Mouse (Mus musculus) intestine, embryonic 16.5 days (tissue): Measurements from ENCODE around the gene Ccdc63. TPM values are rescaled to one million over a fixed set of nuclear protein-coding genes. Genes with fewer than 3 reads are reported as not detected.

Experiments
- ATAC-seq: fragments of 200-750 bp; cut with Nextera tagmentation; 2 replicates; pipeline ENCODE4 v1.8.0; 2017; ENCODE audit warnings: moderate TSS enrichment, moderate library complexity
- H3K27ac ChIP-seq: fragments of 300-500 bp; sonication (generic); 2 replicates; pipeline ENCODE4 v1.5.1; 2014; ENCODE audit warnings: mild to moderate bottlenecking, low read length
- H3K27me3 ChIP-seq: fragments of 300-500 bp; sonication (generic); replicated peaks from 2 replicates; pipeline ENCODE4 v1.6.1; 2014; ENCODE audit warnings: low read length, control low read depth, mixed read lengths; ENCODE audit not compliant: control insufficient read depth, insufficient read depth
- H3K36me3 ChIP-seq: fragments of 300-500 bp; sonication (generic); 2 replicates; pipeline ENCODE4 v1.6.1; 2014; ENCODE audit warnings: low read length, control low read depth; ENCODE audit not compliant: control insufficient read depth, insufficient read depth
- H3K4me1 ChIP-seq: fragments of 300-500 bp; sonication (generic); 2 replicates; pipeline ENCODE4 v1.6.1; 2014; ENCODE audit warnings: low read length, control low read depth, mixed read lengths; ENCODE audit not compliant: control insufficient read depth, insufficient read depth
- H3K4me2 ChIP-seq: fragments of 300-500 bp; sonication (generic); 2 replicates; pipeline ENCODE4 v1.6.1; 2014; ENCODE audit warnings: low read depth, low read length, control low read depth
- H3K4me3 ChIP-seq: fragments of 300-500 bp; sonication (generic); 2 replicates; pipeline ENCODE4 v1.5.1; 2014; ENCODE audit warnings: mild to moderate bottlenecking, low read length
- H3K9ac ChIP-seq: fragments of 300-500 bp; sonication (generic); 2 replicates; pipeline ENCODE4 v1.6.1; 2014; ENCODE audit warnings: low read depth, low read length
- H3K9me3 ChIP-seq: fragments of 300-500 bp; sonication (generic); 2 replicates; pipeline ENCODE4 v1.6.1; 2016; ENCODE audit warnings: low read length, control low read depth; ENCODE audit not compliant: control insufficient read depth
- WGBS: fragments of 180-500 bp; shearing (Covaris S2); extraction: QIAGEN DNeasy Blood & Tissue Kit; methylation state at CpG from one replicate; pipeline ENCODE4 v1.1.7; 2014; 5-methylcytosine and 5-hydroxymethylcytosine counted together
- polyA plus RNA-seq: library from polyadenylated mRNA; unstranded; fragments of >200 nt; fragmentation: Nextera tagmentation; extraction: Ambion mirVana; gene quantifications from 2 replicates; pipeline ENCODE4 v1.2.1, GENCODE M21; 2015

The Ccdc63 gene
- polyA plus RNA-seq, 1 experiment from 2014 or later, result not detected

DNA sequence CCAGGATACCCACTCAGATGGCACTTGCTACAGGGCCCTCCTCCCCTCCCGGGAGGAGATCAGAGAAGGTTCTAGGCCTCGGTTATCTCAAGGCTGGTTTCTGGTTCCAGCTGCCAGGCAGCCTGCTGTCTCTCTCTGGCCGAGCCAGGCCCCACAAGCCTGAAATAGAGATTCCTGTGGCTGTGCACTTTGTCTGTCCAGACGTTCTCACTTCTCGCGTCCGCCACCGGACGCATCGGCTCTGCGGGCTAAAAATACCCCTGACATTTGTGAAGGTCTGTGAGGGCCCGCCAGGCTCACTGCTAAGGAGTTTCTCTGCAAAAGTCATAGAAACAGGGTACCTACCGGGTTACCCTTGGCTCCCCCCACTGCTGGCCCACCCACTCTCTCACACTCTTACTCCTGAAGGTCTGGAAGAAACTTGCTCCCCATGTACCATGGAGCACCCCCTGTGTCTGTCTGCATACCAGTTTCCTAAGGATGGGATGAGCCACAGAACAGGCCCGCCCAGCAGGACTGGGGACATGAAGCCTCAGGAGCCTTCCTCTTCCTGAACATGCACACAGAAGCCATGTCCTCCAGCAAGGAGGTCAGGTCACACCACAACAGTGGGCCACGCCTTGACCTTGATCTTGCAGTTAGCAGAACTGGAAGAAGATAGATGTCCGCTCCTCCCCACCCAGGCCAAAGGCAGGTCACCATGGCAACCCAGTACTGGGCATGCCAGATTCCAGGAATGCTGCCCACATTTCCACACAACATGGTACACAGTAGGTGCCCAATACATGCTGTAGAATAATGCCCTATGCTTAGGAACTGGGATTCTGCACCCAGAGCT, 69.4 kb downstream of the Ccdc63 start:
- no peak overlapping the region for H3K4me3 ChIP-seq
- no peak; the same call in 1 of the 2 replicates for ATAC-seq
- no peaks in the 10 kb centered on the region for H3K9me3 ChIP-seq
- H3K4me2 ChIP-seq, result no peak overlapping the region
- H3K4me1 ChIP-seq, result 0 out of 2 replicates have a peak, but pooled peaks cover 4% of the 10 kb centered on the region
- peaks cover 2% of the 10 kb centered on the region; the same call in 1 of the 2 replicates for H3K27me3 ChIP-seq
- WGBS, result 66% methylated on average over 16 of the region's 16 CpGs
- H3K27ac ChIP-seq, result no peak overlapping the region; the same call in 1 of the 2 replicates
- H3K9ac ChIP-seq, result 0 out of 2 replicates have a peak overlapping the region, but pooled peaks have one; percentile 3
- H3K36me3 ChIP-seq, result no peaks in the 10 kb centered on the region

DNA sequence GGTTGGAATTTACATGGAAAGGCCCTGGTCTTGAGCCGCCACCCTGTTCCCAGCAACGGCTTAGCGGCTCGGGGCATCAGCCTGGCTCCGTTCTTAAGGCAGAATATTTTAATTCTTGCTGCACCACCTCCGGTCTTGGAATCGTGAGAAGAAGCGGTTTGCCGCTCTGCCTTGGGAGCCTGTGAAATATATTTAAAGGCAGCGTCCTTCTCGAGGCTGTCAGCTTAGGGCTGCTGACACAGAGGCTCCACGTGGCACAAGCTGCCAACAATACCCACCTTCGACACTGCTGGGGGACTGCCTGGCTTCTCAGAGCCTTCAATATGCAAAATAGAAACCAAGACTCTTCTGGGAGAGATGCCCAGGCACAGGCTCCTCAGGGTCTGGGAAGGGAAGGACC, 72.1 kb downstream of the Ccdc63 start:
- ATAC-seq, result no peak

DNA sequence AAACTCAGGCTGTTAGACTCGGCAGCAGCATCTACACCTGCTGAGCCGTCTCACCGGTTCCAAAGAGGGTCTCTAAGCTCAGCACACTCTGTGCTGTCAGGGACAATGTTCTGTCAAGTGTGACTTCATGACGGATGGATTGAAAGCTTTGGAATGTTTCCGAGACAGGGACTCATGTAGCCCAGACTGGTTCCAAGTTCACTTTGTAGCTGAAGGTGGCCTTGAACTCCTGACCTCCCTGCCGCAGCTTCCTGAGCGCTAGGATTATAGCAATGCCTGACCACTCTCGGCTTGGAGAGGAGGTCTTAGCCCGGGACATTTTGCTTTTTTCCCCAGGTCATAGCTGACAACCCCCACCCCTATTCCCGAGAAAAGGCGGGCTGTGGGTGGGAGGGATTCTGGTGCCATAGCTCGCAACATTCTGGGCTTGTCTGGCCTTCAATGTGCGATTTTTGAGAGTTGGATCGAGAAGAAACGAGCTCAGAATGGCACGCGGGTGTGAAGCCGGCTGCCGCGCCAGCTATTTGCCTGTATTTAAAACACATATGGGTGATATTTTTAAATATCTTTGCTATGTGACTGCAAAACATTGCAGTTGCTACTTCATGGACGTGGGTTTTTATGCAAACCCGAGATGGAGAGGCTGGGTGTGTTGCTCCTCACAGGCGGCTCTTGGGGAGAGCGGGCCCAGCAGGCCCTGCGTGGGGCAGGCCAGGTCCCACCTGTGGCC, 77.3 kb downstream of the Ccdc63 start:
- no peak for ATAC-seq
- H3K9me3 ChIP-seq, result no peaks in the 10 kb centered on the region
- no peaks in the 10 kb centered on the region for H3K36me3 ChIP-seq
- no peak overlapping the region for H3K9ac ChIP-seq
- no peak overlapping the region for H3K27ac ChIP-seq
- no peak overlapping the region for H3K4me3 ChIP-seq
- 74% methylated on average over 25 of the region's 25 CpGs for WGBS
- H3K4me1 ChIP-seq, result peaks cover 10% of the 10 kb centered on the region
- H3K4me2 ChIP-seq, result no peak overlapping the region
- H3K27me3 ChIP-seq, result no peaks in the 10 kb centered on the region

More for the DNA sequence above, 72.1 kb downstream of the Ccdc63 start:
- Histone ChIP-seq H3K4me3 (no peak overlapping the region), H3K27me3 (peaks cover 2% of the 10 kb centered on the region; the same call in 1 of the 2 replicates), H3K36me3 (no peaks in the 10 kb centered on the region), H3K27ac (no peak overlapping the region), H3K9ac (no peak overlapping the region), H3K4me1 (0 out of 2 replicates have a peak, but pooled peaks cover 4% of the 10 kb centered on the region), H3K9me3 (no peaks in the 10 kb centered on the region), H3K4me2 (no peak overlapping the region)
- 75% methylated on average over 13 of the region's 13 CpGs for WGBS

DNA sequence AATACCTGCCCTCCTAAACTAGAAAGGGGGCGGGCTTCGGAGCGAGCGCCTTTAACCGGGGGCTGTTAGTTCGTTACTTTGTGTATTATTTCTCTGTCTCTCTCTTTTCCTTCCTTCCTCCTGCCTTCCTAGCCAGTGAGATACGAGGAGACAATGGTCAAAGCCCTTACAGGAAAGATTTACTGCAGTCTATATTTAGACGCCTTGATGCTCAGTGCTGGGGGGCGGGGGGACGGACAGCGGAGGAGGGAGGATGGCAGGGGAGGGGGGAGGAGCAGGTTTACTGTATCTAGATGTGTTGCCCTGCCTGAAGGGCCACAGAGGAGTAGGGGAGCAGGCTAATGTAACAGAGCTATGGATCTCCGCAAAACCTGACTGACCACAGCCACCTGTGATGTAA, 78.1 kb downstream of the Ccdc63 start:
- H3K27me3 ChIP-seq, result no peaks in the 10 kb centered on the region
- H3K36me3 ChIP-seq, result no peaks in the 10 kb centered on the region
- H3K4me3 ChIP-seq, result no peak overlapping the region
- peaks cover 2% of the 10 kb centered on the region; the same call in 1 of the 2 replicates for H3K9me3 ChIP-seq
- H3K9ac ChIP-seq, result no peak overlapping the region
- no peak overlapping the region for H3K4me2 ChIP-seq
- no peak overlapping the region for H3K27ac ChIP-seq
- peaks cover 10% of the 10 kb centered on the region for H3K4me1 ChIP-seq
- WGBS, result 13% methylated on average over 12 of the region's 12 CpGs
- no peak for ATAC-seq

DNA sequence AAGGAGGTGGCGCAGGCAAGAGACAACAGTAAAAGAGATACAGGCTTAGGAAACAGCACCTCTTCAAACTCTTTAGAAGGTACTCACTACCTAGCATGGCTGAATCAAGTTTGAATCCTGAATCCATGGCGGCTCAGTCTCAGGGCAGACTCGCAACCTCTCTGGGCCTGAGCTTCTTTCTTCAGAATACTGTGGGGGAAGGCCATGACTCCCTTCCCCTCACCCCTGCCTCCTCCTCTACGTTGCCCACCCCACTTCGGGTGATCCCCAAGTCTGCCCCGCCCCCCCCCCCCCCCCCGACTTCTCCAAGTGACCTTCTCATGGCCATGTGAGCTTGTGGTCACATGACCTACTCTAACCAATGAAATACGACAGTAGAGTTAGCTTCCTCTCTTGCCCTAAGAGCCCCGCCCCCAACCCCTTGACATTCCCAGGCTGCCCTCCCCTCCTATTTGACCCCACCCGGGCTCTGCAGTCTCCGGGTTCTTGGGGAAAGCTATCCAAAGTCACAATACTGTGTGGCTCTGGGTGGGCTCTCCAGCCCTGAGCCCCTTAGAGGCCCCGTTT, 79.8 kb downstream of the Ccdc63 start:
- H3K9me3 ChIP-seq, result peaks cover 5% of the 10 kb centered on the region; the same call in 1 of the 2 replicates
- no peak overlapping the region for H3K27ac ChIP-seq
- no peak overlapping the region for H3K9ac ChIP-seq
- H3K4me3 ChIP-seq, result no peak overlapping the region
- H3K4me1 ChIP-seq, result peaks cover 10% of the 10 kb centered on the region
- WGBS, result 33% methylated on average over 11 of the region's 12 CpGs
- no peak for ATAC-seq
- H3K36me3 ChIP-seq, result no peaks in the 10 kb centered on the region
- H3K27me3 ChIP-seq, result no peaks in the 10 kb centered on the region
- H3K4me2 ChIP-seq, result no peak overlapping the region

DNA sequence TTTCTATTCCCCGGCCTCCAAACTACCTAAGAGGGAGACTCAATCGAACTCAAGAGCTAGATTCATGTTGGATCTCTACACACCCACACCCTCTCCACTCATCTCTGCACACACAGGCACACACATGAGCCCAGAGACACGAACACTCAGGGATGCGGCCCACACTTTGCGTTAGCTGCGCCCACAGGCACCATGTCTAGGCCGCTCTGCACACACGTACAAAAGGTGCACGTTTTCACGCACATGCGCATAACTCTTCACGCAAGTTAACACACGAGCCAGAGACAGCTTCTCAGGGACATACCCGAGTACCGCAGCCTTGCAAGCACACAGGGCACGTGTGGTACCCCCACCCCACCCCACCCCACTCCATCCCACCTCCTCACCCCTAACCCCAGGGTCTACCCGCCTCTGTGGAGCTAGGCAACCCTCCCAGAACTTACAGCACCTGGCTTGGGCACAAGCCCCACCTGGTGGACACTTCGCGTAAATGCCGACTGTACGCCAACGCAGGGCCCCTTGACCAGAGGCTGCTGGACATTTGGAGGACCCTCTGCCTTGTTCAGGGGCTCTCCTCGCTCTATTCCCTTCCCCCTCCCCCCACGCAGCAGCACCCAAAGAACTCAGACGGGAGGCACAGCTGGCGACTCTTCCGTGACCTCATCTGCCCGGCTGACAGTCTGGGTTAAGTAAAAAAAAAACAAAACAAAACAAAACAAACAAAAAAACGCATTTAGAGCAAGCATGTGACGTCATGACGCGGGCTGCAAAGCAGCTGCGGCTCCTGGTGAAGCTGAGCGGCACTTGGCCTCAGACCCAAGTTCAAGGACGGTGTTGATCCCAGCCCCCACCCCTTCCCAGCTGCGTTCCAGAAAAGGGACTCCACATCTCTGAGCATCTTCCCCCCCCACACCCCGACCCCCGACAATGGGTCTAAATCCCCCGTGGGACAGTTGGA, 81.3 kb downstream of the Ccdc63 start:
- Histone ChIP-seq H3K27me3 (no peaks in the 10 kb centered on the region), H3K9me3 (peaks cover 5% of the 10 kb centered on the region; the same call in 1 of the 2 replicates), H3K4me2 (peak overlapping the region; percentile 65), H3K27ac (no peak overlapping the region), H3K4me1 (peaks cover 10% of the 10 kb centered on the region), H3K4me3 (peak overlapping the region; percentile 33), H3K9ac (peak overlapping the region; percentile 54), H3K36me3 (no peaks in the 10 kb centered on the region)
- WGBS, result 25% methylated on average over 39 of the region's 39 CpGs
- no peak for ATAC-seq

Other genes starting within 250 kb of the Ccdc63 start
- 4.3 and 4.8 TPM in 2 replicates for gene Cux2, start 90.7 kb downstream of the Ccdc63 start, polyA plus RNA-seq
- 0.87 and 1.9 TPM in 2 replicates for gene Myl2, start 39.9 kb downstream of the Ccdc63 start, polyA plus RNA-seq
- gene Ppp1cc, start 17.5 kb upstream of the Ccdc63 start, polyA plus RNA-seq, result 213 and 215 TPM in 2 replicates
- gene Hvcn1, start 66.0 kb upstream of the Ccdc63 start, polyA plus RNA-seq, result 5.6 and 5.7 TPM in 2 replicates
- 3.2 and 3.5 TPM in 2 replicates for gene Tctn1, start 123.6 kb upstream of the Ccdc63 start, polyA plus RNA-seq
- 6.8 and 9.9 TPM in 2 replicates for gene Pptc7, start 143.5 kb upstream of the Ccdc63 start, polyA plus RNA-seq
- gene Rad9b, start 213.4 kb upstream of the Ccdc63 start, polyA plus RNA-seq, result 7.4 and 7.6 TPM in 2 replicates
- gene Vps29, start 213.5 kb upstream of the Ccdc63 start, polyA plus RNA-seq, result 289 and 291 TPM in 2 replicates
- 55.0 and 59.2 TPM in 2 replicates for gene Gpn3, start 231.1 kb upstream of the Ccdc63 start, polyA plus RNA-seq
- gene Fam216a, start 231.5 kb upstream of the Ccdc63 start, polyA plus RNA-seq, result 31.8 and 34.0 TPM in 2 replicates